Mouse (Mus musculus): ENCODE data around the gene Ptgis. TPM values are rescaled to one million over a fixed set of nuclear protein-coding genes. Genes with fewer than 3 reads are reported as not detected.

Ptgis gene
- polyA plus RNA-seq, 1 experiment: 78.8 TPM

- no peaks in the 10 kb centered on the region for H3K79me2 ChIP-seq (ENCODE audit: control insufficient read depth, insufficient read depth)
- H3K27me3 ChIP-seq (ENCODE audit: control insufficient read depth, insufficient read depth, insufficient read length): peaks cover 32% of the 10 kb centered on the region
- H3ac ChIP-seq (ENCODE audit: control insufficient read depth, insufficient read length, low read depth): no peak overlapping the region
- H3K4me3 ChIP-seq (ENCODE audit: insufficient read depth, poor library complexity, severe bottlenecking): no peak overlapping the region
- no peaks in the 10 kb centered on the region for H3K79me3 ChIP-seq (ENCODE audit: low read depth)
- no peak for TF ChIP-seq FOSL1 (IDR thresholded peaks at IDR 0.05; ENCODE audit: insufficient read depth, low read length, poor library complexity, severe bottlenecking)
- no peak for TF ChIP-seq USF1 (IDR thresholded peaks at IDR 0.05; ENCODE audit: low read depth)
- TF ChIP-seq CTCF (IDR thresholded peaks at IDR 0.05; ENCODE audit: control insufficient read depth, insufficient read depth, insufficient read length): no peak
- no peak for TF ChIP-seq CEBPB (IDR thresholded peaks at IDR 0.05; ENCODE audit: low read depth)
- TF ChIP-seq MYOG (IDR thresholded peaks at IDR 0.05; ENCODE audit: control insufficient read depth, extremely low read depth, insufficient read length): no peak
- TF ChIP-seq MYOD1 (IDR thresholded peaks at IDR 0.05; ENCODE audit: control insufficient read depth, insufficient read length, low read depth): no peak
- H3K36me3 ChIP-seq (ENCODE audit: control insufficient read depth, insufficient read depth): no peaks in the 10 kb centered on the region
Observed at GRCm38 (mm10) chr2:167143914-167144313, 96.5 kb downstream of the Ptgis start.

GRCm38 (mm10) chr2:167142282-167142681 is 98.1 kb downstream of the Ptgis start:
- Histone ChIP-seq H3K4me3 (ENCODE audit: insufficient read depth, poor library complexity, severe bottlenecking) (no peak overlapping the region), H3K79me2 (ENCODE audit: control insufficient read depth, insufficient read depth) (no peaks in the 10 kb centered on the region), H3ac (ENCODE audit: control insufficient read depth, insufficient read length, low read depth) (no peak overlapping the region), H3K36me3 (ENCODE audit: control insufficient read depth, insufficient read depth) (no peaks in the 10 kb centered on the region), H3K27me3 (ENCODE audit: control insufficient read depth, insufficient read depth, insufficient read length) (peaks cover 21% of the 10 kb centered on the region), H3K79me3 (ENCODE audit: low read depth) (no peaks in the 10 kb centered on the region)
- no peak for TF ChIP-seq MYOD1 (IDR thresholded peaks at IDR 0.05; ENCODE audit: control insufficient read depth, insufficient read length, low read depth)
- no peak for TF ChIP-seq MYOG (IDR thresholded peaks at IDR 0.05; ENCODE audit: control insufficient read depth, extremely low read depth, insufficient read length)
- TF ChIP-seq CTCF (IDR thresholded peaks at IDR 0.05; ENCODE audit: control insufficient read depth, insufficient read depth, insufficient read length): no peak
- TF ChIP-seq FOSL1 (IDR thresholded peaks at IDR 0.05; ENCODE audit: insufficient read depth, low read length, poor library complexity, severe bottlenecking): no peak
- no peak for TF ChIP-seq MAX (IDR thresholded peaks at IDR 0.05)
- no peak for TF ChIP-seq USF1 (IDR thresholded peaks at IDR 0.05; ENCODE audit: low read depth)
- no peak for TF ChIP-seq CEBPB (IDR thresholded peaks at IDR 0.05; ENCODE audit: low read depth)

DNA sequence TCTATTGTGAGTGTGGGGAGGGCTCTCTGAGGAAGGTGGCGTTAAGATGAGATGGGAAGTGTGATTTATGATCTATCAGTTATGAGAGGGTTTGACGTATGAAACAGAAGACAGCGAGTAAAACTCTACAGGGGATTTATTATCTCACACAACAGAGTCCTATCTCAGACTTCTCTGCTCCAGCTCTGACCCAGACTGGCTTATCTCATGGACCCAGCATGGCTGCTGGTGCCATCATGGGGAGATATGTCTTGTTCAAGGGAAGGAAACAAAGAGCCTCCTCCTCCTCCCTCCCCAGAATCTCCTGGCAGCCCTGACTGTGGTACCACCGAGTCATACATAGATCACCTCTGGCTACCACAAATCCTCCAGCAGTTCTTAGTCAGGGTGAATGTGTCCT is 98.6 kb downstream of the Ptgis start:
- Histone ChIP-seq H3ac (ENCODE audit: control insufficient read depth, insufficient read length, low read depth) (no peak overlapping the region), H3K36me3 (ENCODE audit: control insufficient read depth, insufficient read depth) (no peaks in the 10 kb centered on the region), H3K79me2 (ENCODE audit: control insufficient read depth, insufficient read depth) (no peaks in the 10 kb centered on the region), H3K79me3 (ENCODE audit: low read depth) (no peaks in the 10 kb centered on the region), H3K27me3 (ENCODE audit: control insufficient read depth, insufficient read depth, insufficient read length) (peaks cover 26% of the 10 kb centered on the region), H3K4me3 (ENCODE audit: insufficient read depth, poor library complexity, severe bottlenecking) (no peak overlapping the region)
- TF ChIP-seq FOSL1 (IDR thresholded peaks at IDR 0.05; ENCODE audit: insufficient read depth, low read length, poor library complexity, severe bottlenecking) (no peak), CTCF (IDR thresholded peaks at IDR 0.05; ENCODE audit: control insufficient read depth, insufficient read depth, insufficient read length) (no peak), MYOD1 (IDR thresholded peaks at IDR 0.05; ENCODE audit: control insufficient read depth, insufficient read length, low read depth) (no peak), MYOG (IDR thresholded peaks at IDR 0.05; ENCODE audit: control insufficient read depth, extremely low read depth, insufficient read length) (no peak), MAX (IDR thresholded peaks at IDR 0.05) (no peak), USF1 (IDR thresholded peaks at IDR 0.05; ENCODE audit: low read depth) (no peak), CEBPB (IDR thresholded peaks at IDR 0.05; ENCODE audit: low read depth) (no peak)

Other genes with a start within 250 kb of the Ptgis start
- 53.4 TPM for gene Stau1, start 244.3 kb downstream of the Ptgis start, polyA plus RNA-seq (2012; fragmentation: generic; extraction: Trizol)
- 76.4 TPM for gene Ddx27, start 225.4 kb downstream of the Ptgis start, polyA plus RNA-seq (2012; fragmentation: generic; extraction: Trizol)
- 15.8 TPM for gene Znfx1, start 177.6 kb downstream of the Ptgis start, polyA plus RNA-seq (2012; fragmentation: generic; extraction: Trizol)
- not detected for gene Kcnb1, start 50.4 kb downstream of the Ptgis start, polyA plus RNA-seq (2012; fragmentation: generic; extraction: Trizol)
- 56.6 TPM for gene B4galt5, start 108.6 kb upstream of the Ptgis start, polyA plus RNA-seq (2012; fragmentation: generic; extraction: Trizol)
- gene Slc9a8, start 181.1 kb upstream of the Ptgis start, polyA plus RNA-seq (2012; fragmentation: generic; extraction: Trizol): 19.0 TPM